In the genomic region with DNA sequence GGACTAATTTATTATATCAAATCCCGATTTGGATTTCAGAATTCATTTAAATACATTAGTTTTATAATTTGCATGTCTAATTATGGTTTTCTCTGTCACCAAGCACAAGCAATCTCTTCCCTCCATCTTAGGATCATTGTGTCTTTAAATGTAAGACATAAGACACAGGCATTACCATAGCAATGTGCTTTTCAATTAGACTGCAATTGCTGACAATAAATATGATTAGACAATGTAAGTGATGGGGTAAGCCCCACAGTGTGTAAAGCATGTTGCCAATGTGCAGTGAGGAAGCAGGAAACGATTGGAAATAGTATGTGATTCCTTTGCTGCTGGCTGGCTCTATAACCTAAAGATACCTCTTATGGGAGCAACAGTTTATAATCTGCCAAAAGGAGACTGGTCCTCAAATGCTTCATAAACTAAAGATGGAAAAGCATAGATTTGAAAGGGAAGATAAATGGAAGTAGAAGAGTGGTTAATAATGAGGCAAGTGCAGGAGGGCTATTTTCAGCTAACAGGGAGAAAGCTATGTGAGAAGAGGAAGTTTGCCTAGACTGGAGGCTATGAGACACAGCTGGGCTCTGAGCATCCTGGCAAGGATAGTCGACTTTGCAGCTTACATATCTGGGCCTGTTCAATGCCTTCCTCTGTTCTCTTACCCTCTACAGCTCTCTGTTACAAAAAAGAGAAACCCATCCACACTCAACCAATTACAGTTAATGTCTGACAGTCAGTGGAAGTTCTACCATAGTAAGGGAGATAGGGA, we compare ENCODE assay signal across 26 mouse cellular contexts.
DNase-seq lines count a peak whose midpoint lies in the region; ATAC-seq and TF ChIP-seq lines count a peak whose summit lies in the region.
"Had no signal": no experiment of that assay in that cellular context is flagged by ENCODE, and none has a peak within 500 bp of the region (broad histone marks: within the 10 kb centered on the region; RNA-seq: fewer than 3 reads in every experiment).

No protein-coding gene starts in this region.

- TF ChIP-seq EP300 in CH12.LX (IDR thresholded peaks at IDR 0.05; ENCODE audit: low read length) = no peak

- no peak overlapping the region for H3K9ac ChIP-seq in forebrain, embryonic 15.5 days (replicated peaks)
- no peak overlapping the region for H3K9ac ChIP-seq in forebrain, embryonic 12.5 days
- no peak overlapping the region for H3K9ac ChIP-seq in CH12.LX (ENCODE audit: insufficient read depth, low read depth)
- no peak overlapping the region for H3K9ac ChIP-seq in hindbrain, postnatal 0 days (replicated peaks; ENCODE audit: low read length)
- H3K9ac ChIP-seq: embryonic facial prominence, embryonic 12.5 days; hindbrain, embryonic 12.5 days; limb, embryonic 12.5 days; liver, embryonic 15.5 days; lung, embryonic 14.5 days; midbrain, embryonic 12.5 days; neural tube, embryonic 12.5 days; stomach, embryonic 15.5 days had no signal

- H3K4me1 ChIP-seq in forebrain, embryonic 15.5 days = 0 out of 2 replicates have a peak, but pooled peaks cover 3% of the 10 kb centered on the region
- no peaks in the 10 kb centered on the region for H3K4me1 ChIP-seq in forebrain, embryonic 12.5 days
- peaks cover 0 to 10% of the 10 kb centered on the region in 2 experiments; a peak in 1 of 4 replicates for H3K4me1 ChIP-seq in CH12.LX (ENCODE audit: control insufficient read depth in 1 of 2, insufficient read depth in 2 of 2)
- H3K4me1 ChIP-seq in hindbrain, postnatal 0 days (ENCODE audit: insufficient read depth, low read length) = no peaks in the 10 kb centered on the region
- H3K4me1 ChIP-seq: embryonic facial prominence, embryonic 12.5 days; hindbrain, embryonic 12.5 days; liver, embryonic 15.5 days; megakaryocyte, embryonic 14.5 days; midbrain, embryonic 12.5 days; neural tube, embryonic 12.5 days; stomach, embryonic 15.5 days had no signal

- intact Hi-C loops in left cerebral cortex, postnatal 10 days (cut with DNase I) = no loop called here

- H3K79me2 ChIP-seq in CH12.LX (replicated peaks; ENCODE audit: control insufficient read depth, extremely low read depth, insufficient read depth, poor library complexity, severe bottlenecking) = no peaks in the 10 kb centered on the region

- 62% methylated on average over 3 of the region's 3 CpGs for WGBS in forebrain, embryonic 15.5 days
- 78% methylated on average over 3 of the region's 3 CpGs for WGBS in forebrain, embryonic 12.5 days
- 62% methylated on average over 3 of the region's 3 CpGs for WGBS in hindbrain, postnatal 0 days

- no peak overlapping the region; the same call in 1 of the 2 replicates for H3K27ac ChIP-seq in forebrain, embryonic 15.5 days (replicated peaks)
- H3K27ac ChIP-seq in forebrain, embryonic 12.5 days = no peak overlapping the region
- H3K27ac ChIP-seq in CH12.LX (ENCODE audit: insufficient read depth, low read depth) = no peak overlapping the region
- H3K27ac ChIP-seq in hindbrain, postnatal 0 days = no peak overlapping the region
- H3K27ac ChIP-seq: embryonic facial prominence, embryonic 12.5 days; hindbrain, embryonic 12.5 days; kidney, postnatal 0 days; limb, embryonic 12.5 days; liver, embryonic 15.5 days; midbrain, embryonic 12.5 days; neural tube, embryonic 12.5 days; stomach, embryonic 15.5 days had no signal

- TF ChIP-seq RAD21 in CH12.LX (IDR thresholded peaks at IDR 0.05; ENCODE audit: low read depth, low read length) = no peak

- H3K27me3 ChIP-seq in forebrain, embryonic 15.5 days = no peaks in the 10 kb centered on the region
- no peaks in the 10 kb centered on the region for H3K27me3 ChIP-seq in forebrain, embryonic 12.5 days
- no peaks in the 10 kb centered on the region for H3K27me3 ChIP-seq in CH12.LX (replicated peaks)
- H3K27me3 ChIP-seq in hindbrain, postnatal 0 days (ENCODE audit: insufficient read depth, low read length) = no peaks in the 10 kb centered on the region
- H3K27me3 ChIP-seq: embryonic facial prominence, embryonic 12.5 days; hindbrain, embryonic 12.5 days; limb, embryonic 12.5 days; liver, embryonic 15.5 days; midbrain, embryonic 12.5 days; neural tube, embryonic 12.5 days; stomach, embryonic 15.5 days had no signal

- dilution Hi-C loops in CH12.LX (cut with MboI; ENCODE audit: extremely low pct_ligation_motif_present, extremely low pct_unique_long_range_greater_than_20kb, low sequenced_read_pairs) = no loop called here

- H3K4me3 ChIP-seq in forebrain, embryonic 15.5 days = no peak overlapping the region
- H3K4me3 ChIP-seq in forebrain, embryonic 12.5 days (replicated peaks) = no peak overlapping the region
- no peak overlapping the region for H3K4me3 ChIP-seq in CH12.LX (replicated peaks in 1 of 3; ENCODE audit: low read depth in 2 of 3, low read length in 2 of 3, poor library complexity in 1 of 3)
- no peak overlapping the region for H3K4me3 ChIP-seq in hindbrain, postnatal 0 days (ENCODE audit: low read length)
- H3K4me3 ChIP-seq: embryonic facial prominence, embryonic 12.5 days; hindbrain, embryonic 12.5 days; limb, embryonic 12.5 days; liver, embryonic 15.5 days; megakaryocyte, embryonic 14.5 days; midbrain, embryonic 12.5 days; myocyte; neural tube, embryonic 12.5 days; stomach, embryonic 15.5 days had no signal

- no peaks in the 10 kb centered on the region for H3K9me3 ChIP-seq in forebrain, embryonic 15.5 days
- no peaks in the 10 kb centered on the region for H3K9me3 ChIP-seq in forebrain, embryonic 12.5 days
- H3K9me3 ChIP-seq in CH12.LX (replicated peaks; ENCODE audit: low read length) = no peaks in the 10 kb centered on the region
- H3K9me3 ChIP-seq in hindbrain, postnatal 0 days (ENCODE audit: low read length) = 0 out of 2 replicates have a peak, but pooled peaks cover 2% of the 10 kb centered on the region
- H3K9me3 ChIP-seq: embryonic facial prominence, embryonic 12.5 days; hindbrain, embryonic 12.5 days; limb, embryonic 12.5 days; liver, embryonic 15.5 days; midbrain, embryonic 12.5 days; neural tube, embryonic 12.5 days; stomach, embryonic 15.5 days had no signal

- H3K36me3 ChIP-seq in forebrain, embryonic 15.5 days = no peaks in the 10 kb centered on the region
- H3K36me3 ChIP-seq in forebrain, embryonic 12.5 days (replicated peaks) = no peaks in the 10 kb centered on the region
- no peaks in the 10 kb centered on the region for H3K36me3 ChIP-seq in CH12.LX (replicated peaks in 1 of 2; ENCODE audit: control insufficient read depth in 1 of 2, insufficient read depth in 1 of 2, low read length in 1 of 2)
- H3K36me3 ChIP-seq in hindbrain, postnatal 0 days (ENCODE audit: insufficient read depth, low read length) = no peaks in the 10 kb centered on the region
- H3K36me3 ChIP-seq: embryonic facial prominence, embryonic 12.5 days; hindbrain, embryonic 12.5 days; limb, embryonic 12.5 days; liver, embryonic 15.5 days; midbrain, embryonic 12.5 days; neural tube, embryonic 12.5 days; stomach, embryonic 15.5 days had no signal

- TF ChIP-seq CTCF in CH12.LX (conservative IDR thresholded peaks at IDR 0.05 in 1 of 2, IDR thresholded peaks at IDR 0.05 in 1 of 2; ENCODE audit: low read depth in 2 of 2, low read length in 2 of 2) = no peak
- TF ChIP-seq CTCF in hindbrain, postnatal 0 days (IDR thresholded peaks at IDR 0.05; ENCODE audit: low read depth) = no peak

- 0 out of 2 replicates have a peak, but pooled peaks have one; percentile 38 for ATAC-seq in forebrain, embryonic 15.5 days (replicated peaks)
- no peak for ATAC-seq in forebrain, embryonic 12.5 days (ENCODE audit: low FRiP score)
- ATAC-seq in hematopoietic stem cell, adult 5-6 weeks (replicated peaks in 1 of 2; ENCODE audit: insufficient read depth in 1 of 2, low FRiP score in 2 of 2, low TSS enrichment in 1 of 2, low read depth in 1 of 2, poor library complexity in 2 of 2, severe bottlenecking in 2 of 2) = peak; percentile 54 to 83
- ATAC-seq in hindbrain, postnatal 0 days = no peak
- ATAC-seq: intestine, embryonic 16.5 days had no signal

- DNase-seq in CH12.LX (ENCODE audit: extremely low read depth) = peak; percentile 10
- DNase-seq in brain, adult 2 months (ENCODE audit: low read depth, low spot score) = peak; percentile 40
- DNase-seq in hindbrain, postnatal 0 days (ENCODE audit: low spot score) = no peak
- DNase-seq in left cerebral cortex, postnatal 10 days (ENCODE audit: extremely low spot score in 1 of 2, low spot score in 2 of 2) = no peak
- DNase-seq: adrenal gland, adult 8-10 months; cerebellum, adult 9-10 months; cerebellum, postnatal 36 days; embryo, embryonic 11 days; gastrocnemius, postnatal 36 days; kidney, adult 8-10 months; kidney, postnatal 4 days; lung, embryonic 14.5 days had no signal

- TF ChIP-seq POLR2A in CH12.LX (IDR thresholded peaks at IDR 0.05; ENCODE audit: low read depth, low read length) = no peak

- in situ Hi-C loops in CH12.LX (cut with MboI; ENCODE audit: low pct_ligation_motif_present, low pct_unique_long_range_greater_than_20kb, low sequenced_read_pairs) = no loop called here

- H3K4me2 ChIP-seq in forebrain, embryonic 15.5 days (replicated peaks) = no peak overlapping the region
- H3K4me2 ChIP-seq in forebrain, embryonic 12.5 days = no peak overlapping the region
- no peak overlapping the region for H3K4me2 ChIP-seq in CH12.LX (ENCODE audit: insufficient read depth, low read depth, poor library complexity, severe bottlenecking)
- H3K4me2 ChIP-seq in hindbrain, postnatal 0 days (ENCODE audit: low read depth, low read length) = no peak overlapping the region
- H3K4me2 ChIP-seq: embryonic facial prominence, embryonic 12.5 days; hindbrain, embryonic 12.5 days; limb, embryonic 12.5 days; liver, embryonic 15.5 days; lung, embryonic 14.5 days; midbrain, embryonic 12.5 days; neural tube, embryonic 12.5 days; stomach, embryonic 15.5 days had no signal

TF ChIP-seq in CH12.LX, 34 proteins besides CTCF, POLR2A, EP300 and RAD21 (continues in another document):
- TF ChIP-seq GABPA (IDR thresholded peaks at IDR 0.05; ENCODE audit: insufficient replicate concordance, low read depth, low read length) (no peak), ZC3H11A (IDR thresholded peaks at IDR 0.05; ENCODE audit: low read depth, low read length) (no peak), HCFC1 (IDR thresholded peaks at IDR 0.05; ENCODE audit: low read depth, low read length) (no peak), TBP (conservative IDR thresholded peaks at IDR 0.05; ENCODE audit: low read depth, low read length) (no peak), ETS1 (conservative IDR thresholded peaks at IDR 0.05; ENCODE audit: low read depth, low read length) (no peak), NRF1 (IDR thresholded peaks at IDR 0.05; ENCODE audit: low read depth, low read length) (no peak), MAFK (IDR thresholded peaks at IDR 0.05; ENCODE audit: insufficient replicate concordance, low read length) (no peak), PAX5 (IDR thresholded peaks at IDR 0.05; ENCODE audit: low read length) (no peak), JUND (conservative IDR thresholded peaks at IDR 0.05; ENCODE audit: low read depth, low read length) (no peak), MEF2A (IDR thresholded peaks at IDR 0.05; ENCODE audit: borderline replicate concordance, low read depth, low read length) (no peak), MYC (IDR thresholded peaks at IDR 0.05; ENCODE audit: low read depth, low read length) (no peak), RCOR1 (conservative IDR thresholded peaks at IDR 0.05; ENCODE audit: low read depth, low read length) (no peak), ZKSCAN1 (IDR thresholded peaks at IDR 0.05; ENCODE audit: borderline replicate concordance, low read depth, low read length) (no peak)

Comparison
In these comparisons a context has a peak if more than half of its experiments do, and no peak if none do; other contexts are left out.
1. ATAC-seq: peak in forebrain, embryonic 15.5 days (single experiment) and hematopoietic stem cell, adult 5-6 weeks (2 of 2); none in forebrain, embryonic 12.5 days (single experiment) and hindbrain, postnatal 0 days (single experiment).
2. DNase-seq: peak in CH12.LX (single experiment) and brain, adult 2 months (single experiment); none in hindbrain, postnatal 0 days (single experiment) and left cerebral cortex, postnatal 10 days (0 of 2).